Mouse (Mus musculus): Measurements from ENCODE around the gene Ddx41. TPM values are rescaled to one million over a fixed set of nuclear protein-coding genes. Genes with fewer than 3 reads are reported as not detected.
A peak's percentile ranks its signal among the peaks of the same experiment; 100 is the strongest.

Ddx41 gene
- polyA plus RNA-seq, 1 experiment = 51.6 TPM

GRCm38 (mm10) chr13:55542891-55543290, 6.4 kb upstream of the Ddx41 start:
- no peak for DNase-seq (ENCODE audit: low spot score)

- no peak for DNase-seq (ENCODE audit: low spot score)
Observed at GRCm38 (mm10) chr13:55540933-55541332, 4.5 kb upstream of the Ddx41 start.

GRCm38 (mm10) chr13:55535796-55536193, 663 bp downstream of the Ddx41 start:
- no peak for DNase-seq (ENCODE audit: low spot score)

GRCm38 (mm10) chr13:55535191-55535590, 1.3 kb downstream of the Ddx41 start:
- no peak for DNase-seq (ENCODE audit: low spot score)

GRCm38 (mm10) chr13:55529198-55529915, 7.1 kb downstream of the Ddx41 start, which contains the start of gene Dok3:
Gene Dok3, minus strand, starts transcription at chr13:55529296.
- DNase-seq (ENCODE audit: low spot score) = no peak

- DNase-seq (ENCODE audit: low spot score) = no peak
Observed at GRCm38 (mm10) chr13:55527834-55528772, 8.4 kb downstream of the Ddx41 start.

GRCm38 (mm10) chr13:55527212-55527611, 9.2 kb downstream of the Ddx41 start:
- DNase-seq (ENCODE audit: low spot score) = no peak

- no peak for DNase-seq (ENCODE audit: low spot score)
Observed at GRCm38 (mm10) chr13:55525733-55526553, 10.5 kb downstream of the Ddx41 start.

- DNase-seq (ENCODE audit: low spot score) = no peak
Observed at GRCm38 (mm10) chr13:55523951-55524600, 12.4 kb downstream of the Ddx41 start.

GRCm38 (mm10) chr13:55523278-55523677, 13.2 kb downstream of the Ddx41 start:
- DNase-seq (ENCODE audit: low spot score) = no peak

GRCm38 (mm10) chr13:55522730-55523129, 13.7 kb downstream of the Ddx41 start:
- no peak for DNase-seq (ENCODE audit: low spot score)

- DNase-seq (ENCODE audit: low spot score) = no peak
Observed at GRCm38 (mm10) chr13:55519606-55520005, 16.9 kb downstream of the Ddx41 start.

- DNase-seq (ENCODE audit: low spot score) = peak; percentile 83
Observed at GRCm38 (mm10) chr13:55516955-55517354, 19.5 kb downstream of the Ddx41 start.

- DNase-seq (ENCODE audit: low spot score) = no peak
Observed at GRCm38 (mm10) chr13:55513828-55514227, 22.6 kb downstream of the Ddx41 start.

GRCm38 (mm10) chr13:55513111-55513748, 23.2 kb downstream of the Ddx41 start, which contains the start of gene Pdlim7:
Gene Pdlim7, minus strand, starts transcription at chr13:55513676.
- peak; percentile 97 for DNase-seq (ENCODE audit: low spot score)

GRCm38 (mm10) chr13:55512379-55513031, 24.0 kb downstream of the Ddx41 start:
- peak; percentile 71 for DNase-seq (ENCODE audit: low spot score)

GRCm38 (mm10) chr13:55511492-55511861, 25.0 kb downstream of the Ddx41 start:
- DNase-seq (ENCODE audit: low spot score) = no peak

- DNase-seq (ENCODE audit: low spot score) = peak; percentile 63
Observed at GRCm38 (mm10) chr13:55510668-55511491, 25.6 kb downstream of the Ddx41 start.

GRCm38 (mm10) chr13:55510332-55510667, 26.2 kb downstream of the Ddx41 start:
- DNase-seq (ENCODE audit: low spot score) = no peak
